Mouse (Mus musculus) small intestine, adult 2 months (tissue): ENCODE measurements around the gene Tnpo1.

Experiments
- CTCF ChIP-seq: fragments of 200-500 bp; IDR thresholded peaks from 2 replicates; pipeline ENCODE4 v1.5.1; 2012; ENCODE audit warnings: low read depth, mild to moderate bottlenecking, control low read depth, inconsistent platforms, low read length, moderate library complexity, mixed read lengths; ENCODE audit not compliant: insufficient replicate concordance, insufficient read length; ENCODE audit errors: extremely low read depth
- POLR2A ChIP-seq: fragments of 200-500 bp; IDR thresholded peaks from 2 replicates; pipeline ENCODE4 v1.6.1; 2012; ENCODE audit warnings: low read depth, mild to moderate bottlenecking, control low read depth, inconsistent platforms, low read length, moderate library complexity

GRCm38 (mm10) chr13:98915591-98915990 is 10.6 kb downstream of the Tnpo1 start:
- no peak for TF ChIP-seq CTCF
- no peak for TF ChIP-seq POLR2A
